Mouse (Mus musculus) layer of hippocampus, adult 6 months (tissue): ENCODE measurements around the gene Fscn3. TPM values are rescaled to one million over a fixed set of nuclear protein-coding genes. Genes with fewer than 3 reads are reported as not detected.

ENCODE experiments used
- long read RNA-seq, 2 experiments: library from polyadenylated mRNA; unstranded; transcript quantifications; one replicate each; pipeline ENCODE4 v2.0.0; 2019 to 2020
- polyA plus RNA-seq: library from polyadenylated mRNA; unstranded; fragments of <200 nt; fragmentation: Nextera tagmentation; gene quantifications from 2 replicates; pipeline ENCODE4 v1.2.3, GENCODE M21; 2021

Gene Fscn3
- not detected in 2 replicates for polyA plus RNA-seq
- long read RNA-seq, experiment 1 = 0 reads
- long read RNA-seq, experiment 2 = 0 reads

DNA sequence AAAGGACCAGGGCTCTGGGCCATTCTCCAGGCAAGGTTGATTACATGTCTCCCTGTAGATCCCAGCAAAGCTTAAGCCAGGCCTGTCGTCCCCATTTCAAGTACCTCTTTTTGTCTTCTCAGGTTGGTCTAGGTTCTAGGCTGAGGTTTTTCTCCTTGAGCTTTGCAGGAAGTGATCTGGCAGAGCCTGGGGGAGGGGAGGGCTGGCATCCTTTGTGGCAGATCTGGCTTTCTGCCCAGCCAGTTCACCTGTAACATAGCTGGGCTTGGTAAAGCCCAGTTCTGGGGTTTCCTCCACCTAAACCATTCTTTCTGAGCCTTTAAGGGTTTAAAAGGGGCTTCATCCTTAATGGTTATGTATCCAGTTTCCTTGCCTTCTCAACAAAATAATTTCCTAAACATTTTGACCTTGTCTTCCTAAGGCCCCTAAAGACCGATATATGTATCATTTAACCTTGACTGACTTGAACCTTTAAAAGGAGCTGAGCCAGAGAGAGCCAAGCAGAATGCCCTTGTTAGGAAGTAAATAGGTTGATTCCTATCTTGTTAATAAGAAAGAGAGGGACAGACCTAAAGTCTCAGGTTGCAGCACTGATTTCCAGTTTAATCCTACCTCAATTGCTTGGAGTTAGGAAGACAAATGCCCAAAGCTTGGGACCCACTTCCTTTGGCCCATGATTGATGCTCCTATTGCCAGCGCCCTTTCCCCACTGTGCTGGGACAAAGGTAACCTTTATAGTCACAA is at the start of gene Fscn3:
Gene Fscn3, plus strand, starts transcription at position 694 of the 744 bp plus-strand sequence.

DNA sequence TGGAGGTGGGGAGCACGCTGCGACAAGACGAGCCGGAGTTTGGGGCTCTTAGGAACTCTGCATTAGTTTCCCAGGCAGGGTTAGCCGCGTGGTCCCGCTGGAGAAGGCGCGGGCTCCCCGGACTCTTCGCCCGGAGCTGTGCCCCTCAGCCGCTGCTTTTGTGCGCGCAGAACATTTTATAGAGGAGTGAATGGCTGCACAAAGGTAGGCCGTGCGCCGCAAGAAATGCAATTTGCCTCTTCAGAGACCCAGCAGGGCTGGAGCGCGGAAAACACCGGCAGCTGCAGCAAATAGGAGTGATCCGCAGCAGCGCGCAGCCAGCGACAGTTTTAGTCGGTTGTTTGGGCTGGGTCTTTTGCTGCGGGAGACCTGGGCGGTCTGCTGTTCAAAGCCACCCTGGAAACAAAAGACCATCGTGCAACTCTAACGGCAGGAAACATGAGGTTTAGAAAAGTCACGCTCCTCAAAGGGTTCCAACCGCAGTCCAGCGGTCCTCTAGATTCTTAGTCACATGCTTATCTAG is 29.8 kb upstream of the Fscn3 start, which contains the start of gene Zfp800:
Gene Zfp800, minus strand, starts transcription at position 325 of the 523 bp plus-strand sequence.

DNA sequence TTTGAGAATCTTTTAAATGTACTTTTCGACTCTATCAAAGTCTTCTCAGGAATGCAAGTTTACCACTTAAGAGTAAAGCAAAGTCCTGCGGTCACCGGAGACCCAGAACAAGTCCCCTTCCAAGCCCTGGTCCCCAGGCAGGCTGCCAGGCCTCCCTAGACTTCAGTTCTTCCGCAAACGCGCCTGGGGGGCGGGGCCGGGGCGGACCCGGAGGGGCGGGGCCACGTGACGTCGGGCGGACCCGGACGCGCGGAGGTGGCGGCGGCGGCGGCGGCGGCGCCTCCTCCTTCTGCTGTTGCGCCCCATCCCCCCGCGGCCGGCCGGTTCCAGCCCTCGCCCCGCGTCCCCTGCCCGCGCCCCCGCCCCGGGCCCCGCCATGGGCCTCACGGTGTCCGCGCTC is 4.3 kb upstream of the Fscn3 start, which contains the start of gene Arf5:
Gene Arf5, plus strand, starts transcription at position 248 of the 400 bp plus-strand sequence.

DNA sequence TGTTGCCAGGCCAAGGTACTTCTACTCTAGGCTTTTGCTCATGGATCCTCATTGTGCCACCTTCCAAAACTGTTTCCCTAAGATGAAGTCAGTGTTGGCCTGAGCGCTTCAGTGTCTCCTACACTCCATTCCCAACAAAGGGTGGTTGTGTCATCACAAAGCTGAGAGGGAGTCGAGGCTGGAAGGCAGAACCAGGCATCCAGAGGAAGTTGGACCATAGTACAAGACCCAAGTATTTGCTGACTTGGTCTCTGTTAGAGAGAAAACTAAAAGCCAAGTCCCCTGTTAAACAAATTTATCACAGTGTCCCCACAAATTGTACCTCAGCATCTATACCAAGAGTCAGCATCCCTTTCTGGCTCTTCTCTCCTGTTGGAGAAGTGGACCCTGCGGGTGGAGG is 701 bp downstream of the Fscn3 start, which contains the start of gene Gcc1:
Gene Gcc1, minus strand, starts transcription at position 101 of the 400 bp plus-strand sequence.

DNA sequence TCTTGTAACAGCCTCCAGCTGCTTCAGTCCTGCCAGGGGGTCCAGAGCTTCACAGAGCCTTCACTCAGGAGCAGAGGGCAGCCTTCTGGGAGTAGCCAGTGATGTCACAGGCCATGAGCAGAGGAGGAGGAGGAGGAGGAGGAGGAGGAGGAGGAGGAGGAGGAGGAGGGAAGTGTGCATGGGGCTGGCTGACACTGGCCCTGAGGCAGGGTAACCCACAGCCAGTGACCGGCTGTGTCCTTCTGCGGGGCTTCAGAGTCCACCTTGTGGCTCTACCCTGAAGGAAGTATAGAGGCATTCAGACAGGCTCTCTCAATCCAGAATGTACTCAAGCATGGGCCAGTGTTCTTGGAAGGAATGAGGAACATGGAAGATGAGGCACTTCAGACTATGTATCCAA is 21.7 kb downstream of the Fscn3 start, which contains the start of gene Pax4:
Gene Pax4, minus strand, starts transcription at position 101 of the 400 bp plus-strand sequence.

DNA sequence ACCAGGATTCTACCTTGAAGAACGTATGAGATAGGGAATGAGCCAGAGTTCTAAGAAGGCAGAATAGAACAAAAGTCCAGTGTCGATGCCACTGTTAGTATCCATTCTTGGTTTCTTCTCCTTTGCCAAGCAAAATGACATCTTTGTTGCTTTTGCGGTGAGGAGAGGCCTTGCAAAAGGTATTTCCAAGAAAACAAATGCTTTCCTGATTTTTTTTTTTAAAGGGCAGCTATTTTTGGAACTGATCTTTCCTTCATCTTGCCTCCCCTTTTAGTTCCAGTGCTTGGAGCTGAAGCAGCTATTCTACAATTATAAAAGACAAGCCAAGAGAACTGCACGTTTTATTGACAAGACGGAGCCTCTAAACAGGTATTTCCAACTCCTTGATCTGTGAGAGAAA is 47.2 kb downstream of the Fscn3 start, which contains the start of gene Snd1:
Gene Snd1, plus strand, starts transcription at position 301 of the 400 bp plus-strand sequence.

Other genes with a start within 250 kb of the Fscn3 start
- 14.1 and 14.4 TPM in 2 replicates for gene Zfp800, start 29.8 kb upstream of the Fscn3 start, polyA plus RNA-seq
- gene Arf5, start 4.2 kb upstream of the Fscn3 start, polyA plus RNA-seq = 119 and 160 TPM in 2 replicates
- gene Gcc1, start 601 bp downstream of the Fscn3 start, polyA plus RNA-seq = 3.7 and 5.0 TPM in 2 replicates
- gene Pax4, start 21.6 kb downstream of the Fscn3 start, polyA plus RNA-seq = not detected in 2 replicates
- gene Snd1, start 47.4 kb downstream of the Fscn3 start, polyA plus RNA-seq = 36.2 and 42.6 TPM in 2 replicates